12 mouse cellular contexts compared by ENCODE assay signal in the genomic region with DNA sequence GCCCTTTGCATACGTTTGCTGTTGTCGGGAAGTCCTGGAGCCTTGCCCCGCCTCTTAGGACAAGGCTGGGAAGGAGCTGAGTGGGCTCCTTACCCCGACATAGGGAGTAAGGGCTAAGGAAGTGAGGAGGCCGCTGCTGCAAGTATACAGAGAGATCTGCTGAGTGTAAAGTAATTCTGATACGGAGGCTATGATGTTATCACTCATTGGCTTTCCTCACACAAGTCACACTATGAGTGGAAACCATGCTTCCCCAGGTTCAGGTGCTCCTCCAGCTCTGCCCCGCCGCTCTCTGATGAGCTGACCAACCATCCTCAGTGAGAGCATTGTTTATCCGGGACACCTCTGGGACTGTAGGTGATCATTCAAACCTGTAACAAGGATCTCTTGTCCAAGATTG. TPM values are rescaled to one million over a fixed set of nuclear protein-coding genes. Genes with fewer than 3 reads are reported as not detected.
DNase-seq lines count a peak whose midpoint lies in the region; ATAC-seq and TF ChIP-seq lines count a peak whose summit lies in the region.
"Had no signal": no experiment of that assay in that cellular context is flagged by ENCODE, and none has a peak within 500 bp of the region (broad histone marks: within the 10 kb centered on the region; RNA-seq: fewer than 3 reads in every experiment).

No protein-coding gene starts in this region.

- H3K9ac ChIP-seq in forebrain, postnatal 0 days, result no peak overlapping the region
- no peak overlapping the region for H3K9ac ChIP-seq in forebrain, embryonic 11.5 days (ENCODE audit: low read length)
- no peak overlapping the region; the same call in 1 of the 2 replicates for H3K9ac ChIP-seq in lung, embryonic 14.5 days
- H3K9ac ChIP-seq in liver, embryonic 14.5 days (replicated peaks), result no peak overlapping the region
- H3K9ac ChIP-seq in hindbrain, embryonic 11.5 days (ENCODE audit: low read depth, low read length), result no peak overlapping the region
- no peak overlapping the region for H3K9ac ChIP-seq in hindbrain, embryonic 14.5 days
- H3K9ac ChIP-seq: hindbrain, embryonic 13.5 days had no signal

- no peak for ATAC-seq in forebrain, postnatal 0 days
- no peak for ATAC-seq in forebrain, embryonic 11.5 days (replicated peaks; ENCODE audit: low FRiP score)
- no peak for ATAC-seq in lung, embryonic 14.5 days (ENCODE audit: insufficient read depth)
- no peak for ATAC-seq in liver, embryonic 14.5 days (ENCODE audit: insufficient read depth)
- ATAC-seq in hindbrain, embryonic 11.5 days (ENCODE audit: low FRiP score), result no peak
- no peak for ATAC-seq in hindbrain, embryonic 14.5 days (ENCODE audit: low FRiP score)

- H3K27ac ChIP-seq in forebrain, postnatal 0 days (ENCODE audit: low read depth, low read length), result 0 out of 2 replicates have a peak overlapping the region, but pooled peaks have one; percentile 1
- H3K27ac ChIP-seq in forebrain, embryonic 11.5 days (ENCODE audit: low read depth, low read length), result no peak overlapping the region
- H3K27ac ChIP-seq in lung, embryonic 14.5 days (ENCODE audit: low read depth), result peak overlapping the region; percentile 42; the same call in 1 of the 2 replicates
- peak overlapping the region; percentile 9 for H3K27ac ChIP-seq in liver, embryonic 14.5 days
- no peak overlapping the region for H3K27ac ChIP-seq in hindbrain, embryonic 11.5 days (ENCODE audit: low read depth, low read length)
- no peak overlapping the region for H3K27ac ChIP-seq in hindbrain, embryonic 14.5 days
- H3K27ac ChIP-seq: hindbrain, embryonic 13.5 days; kidney, postnatal 0 days had no signal

- no peak for TF ChIP-seq CTCF in forebrain, postnatal 0 days (IDR thresholded peaks at IDR 0.05; ENCODE audit: low read depth)
- no peak for TF ChIP-seq CTCF in lung, embryonic 14.5 days (IDR thresholded peaks at IDR 0.05; ENCODE audit: low read depth)
- TF ChIP-seq CTCF in liver, embryonic 14.5 days (IDR thresholded peaks at IDR 0.05; ENCODE audit: low read depth), result no peak

- H3K4me1 ChIP-seq in forebrain, postnatal 0 days (ENCODE audit: insufficient read depth), result no peaks in the 10 kb centered on the region
- no peaks in the 10 kb centered on the region; the same call in 1 of the 2 replicates for H3K4me1 ChIP-seq in forebrain, embryonic 11.5 days (replicated peaks; ENCODE audit: control insufficient read depth, insufficient read depth, low read length)
- H3K4me1 ChIP-seq in lung, embryonic 14.5 days (ENCODE audit: insufficient read depth), result no peaks in the 10 kb centered on the region
- peaks cover 30 to 51% of the 10 kb centered on the region in 2 experiments for H3K4me1 ChIP-seq in liver, embryonic 14.5 days (replicated peaks; ENCODE audit: control insufficient read depth in 2 of 2, insufficient read depth in 2 of 2, low read length in 1 of 2)
- H3K4me1 ChIP-seq in hindbrain, embryonic 11.5 days (replicated peaks; ENCODE audit: control insufficient read depth, insufficient read depth, low read length), result 0 out of 2 replicates have a peak, but pooled peaks cover 4% of the 10 kb centered on the region
- peaks cover 32% of the 10 kb centered on the region for H3K4me1 ChIP-seq in hindbrain, embryonic 14.5 days (replicated peaks; ENCODE audit: control insufficient read depth, insufficient read depth, low read length)

- H3K4me3 ChIP-seq in forebrain, postnatal 0 days (ENCODE audit: low read depth, low read length), result no peak overlapping the region
- no peak overlapping the region for H3K4me3 ChIP-seq in forebrain, embryonic 11.5 days (ENCODE audit: low read depth, low read length)
- H3K4me3 ChIP-seq in lung, embryonic 14.5 days (ENCODE audit: low read depth, low read length), result no peak overlapping the region
- H3K4me3 ChIP-seq in liver, embryonic 14.5 days (ENCODE audit: insufficient read depth in 1 of 2, low read depth in 2 of 2, low read length in 2 of 2), result no peak overlapping the region
- no peak overlapping the region for H3K4me3 ChIP-seq in hindbrain, embryonic 11.5 days (ENCODE audit: low read depth, low read length)
- H3K4me3 ChIP-seq in hindbrain, embryonic 14.5 days (replicated peaks; ENCODE audit: low read length), result no peak overlapping the region
- H3K4me3 ChIP-seq: hindbrain, embryonic 13.5 days had no signal

- WGBS in forebrain, postnatal 0 days, result 67% methylated on average over 9 of the region's 9 CpGs
- 60% methylated on average over 9 of the region's 9 CpGs for WGBS in forebrain, embryonic 11.5 days
- 49% methylated on average over 9 of the region's 9 CpGs for WGBS in lung, embryonic 14.5 days
- 51% methylated on average over 9 of the region's 9 CpGs for WGBS in liver, embryonic 14.5 days (ENCODE audit: insufficient replicate concordance)
- WGBS in hindbrain, embryonic 11.5 days, result 68% methylated on average over 9 of the region's 9 CpGs
- WGBS in hindbrain, embryonic 14.5 days, result 65% methylated on average over 9 of the region's 9 CpGs

- H3K4me2 ChIP-seq in forebrain, postnatal 0 days (ENCODE audit: low read depth), result no peak overlapping the region
- no peak overlapping the region for H3K4me2 ChIP-seq in forebrain, embryonic 11.5 days (ENCODE audit: low read depth, low read length, severe bottlenecking)
- H3K4me2 ChIP-seq in lung, embryonic 14.5 days, result no peak overlapping the region
- peak overlapping the region; percentile 16 for H3K4me2 ChIP-seq in liver, embryonic 14.5 days (ENCODE audit: low read depth)
- no peak overlapping the region for H3K4me2 ChIP-seq in hindbrain, embryonic 11.5 days (replicated peaks; ENCODE audit: low read depth, low read length)
- H3K4me2 ChIP-seq in hindbrain, embryonic 14.5 days (replicated peaks), result no peak overlapping the region
- H3K4me2 ChIP-seq: hindbrain, embryonic 13.5 days had no signal

- TF ChIP-seq EP300 in liver, embryonic 14.5 days (IDR thresholded peaks at IDR 0.05; ENCODE audit: low read depth), result no peak

- H3K9me3 ChIP-seq in forebrain, postnatal 0 days (ENCODE audit: low read length), result no peaks in the 10 kb centered on the region
- H3K9me3 ChIP-seq in forebrain, embryonic 11.5 days (ENCODE audit: control insufficient read depth, low read length), result no peaks in the 10 kb centered on the region
- no peaks in the 10 kb centered on the region for H3K9me3 ChIP-seq in lung, embryonic 14.5 days (ENCODE audit: low read depth, low read length)
- H3K9me3 ChIP-seq in liver, embryonic 14.5 days (ENCODE audit: control insufficient read depth, low read length), result no peaks in the 10 kb centered on the region
- no peaks in the 10 kb centered on the region for H3K9me3 ChIP-seq in hindbrain, embryonic 11.5 days (ENCODE audit: control insufficient read depth, low read length)
- no peaks in the 10 kb centered on the region for H3K9me3 ChIP-seq in hindbrain, embryonic 14.5 days (ENCODE audit: control insufficient read depth, low read length)
- H3K9me3 ChIP-seq: hindbrain, embryonic 13.5 days had no signal

- no peaks in the 10 kb centered on the region for H3K36me3 ChIP-seq in forebrain, postnatal 0 days (ENCODE audit: insufficient read depth)
- no peaks in the 10 kb centered on the region for H3K36me3 ChIP-seq in forebrain, embryonic 11.5 days (ENCODE audit: control insufficient read depth, insufficient read depth, low read length)
- H3K36me3 ChIP-seq in lung, embryonic 14.5 days (ENCODE audit: insufficient read depth), result no peaks in the 10 kb centered on the region; the same call in 1 of the 2 replicates
- no peaks in the 10 kb centered on the region for H3K36me3 ChIP-seq in liver, embryonic 14.5 days (replicated peaks; ENCODE audit: control insufficient read depth, insufficient read depth, low read depth)
- no peaks in the 10 kb centered on the region for H3K36me3 ChIP-seq in hindbrain, embryonic 11.5 days (ENCODE audit: control insufficient read depth, insufficient read depth, low read length)
- H3K36me3 ChIP-seq in hindbrain, embryonic 14.5 days (replicated peaks; ENCODE audit: control insufficient read depth, insufficient read depth), result no peaks in the 10 kb centered on the region
- H3K36me3 ChIP-seq: hindbrain, embryonic 13.5 days had no signal

- no peak for DNase-seq in forebrain, postnatal 0 days
- DNase-seq in forebrain, embryonic 11.5 days (ENCODE audit: low spot score), result no peak
- DNase-seq in lung, embryonic 14.5 days, result no peak
- DNase-seq in lung, adult 18-20 months, result no peak
- DNase-seq in CD4-positive, CD25-positive, alpha-beta regulatory T cell, adult 2 months (ENCODE audit: low read depth, low spot score), result peak; percentile 60
- no peak for DNase-seq in liver, embryonic 14.5 days (ENCODE audit: low read depth in 3 of 3, low spot score in 3 of 3)
- no peak for DNase-seq in hindbrain, embryonic 11.5 days (ENCODE audit: low spot score)
- no peak for DNase-seq in hindbrain, embryonic 14.5 days (ENCODE audit: low spot score)
- DNase-seq: adrenal gland, postnatal 10 days; lung, postnatal 14 days had no signal

- no peaks in the 10 kb centered on the region for H3K27me3 ChIP-seq in forebrain, postnatal 0 days (ENCODE audit: insufficient read depth, low read length)
- no peaks in the 10 kb centered on the region for H3K27me3 ChIP-seq in forebrain, embryonic 11.5 days (ENCODE audit: control insufficient read depth, insufficient read depth, low read length)
- no peaks in the 10 kb centered on the region for H3K27me3 ChIP-seq in lung, embryonic 14.5 days (ENCODE audit: insufficient read depth, low read length)
- no peaks in the 10 kb centered on the region for H3K27me3 ChIP-seq in liver, embryonic 14.5 days (ENCODE audit: control insufficient read depth, insufficient read depth, low read length)
- H3K27me3 ChIP-seq in hindbrain, embryonic 11.5 days (ENCODE audit: control insufficient read depth, insufficient read depth, low read length), result no peaks in the 10 kb centered on the region
- no peaks in the 10 kb centered on the region for H3K27me3 ChIP-seq in hindbrain, embryonic 14.5 days (ENCODE audit: control insufficient read depth, insufficient read depth, low read length)
- H3K27me3 ChIP-seq: hindbrain, embryonic 13.5 days had no signal

RNA-seq across cellular contexts. Expression of a gene that starts 30.4 kb away (rescaled TPM):
- 180 and 225 TPM in 2 replicates for total RNA-seq in forebrain, postnatal 0 days (2014; rRNA removed)
- 101 and 113 TPM in 2 replicates for polyA plus RNA-seq in forebrain, postnatal 0 days (2015; fragmentation: Nextera tagmentation; extraction: Ambion mirVana)
- 64.1 and 71.5 TPM in 2 replicates for polyA plus RNA-seq in forebrain, embryonic 11.5 days (2014; fragmentation: Nextera tagmentation; extraction: Ambion mirVana)
- polyA plus RNA-seq in lung, embryonic 14.5 days (2014; fragmentation: Nextera tagmentation; extraction: Ambion mirVana), result 39.4 and 51.6 TPM in 2 replicates
- polyA plus RNA-seq in liver, embryonic 14.5 days (2012; rRNA removed), result 12.6 and 12.7 TPM in 2 replicates
- polyA plus RNA-seq in liver, embryonic 14.5 days (2014; fragmentation: Nextera tagmentation; extraction: Ambion mirVana), result 4.4 and 5.4 TPM in 2 replicates
- polyA plus RNA-seq in hindbrain, embryonic 11.5 days (2014; fragmentation: Nextera tagmentation; extraction: Ambion mirVana), result 48.3 and 48.7 TPM in 2 replicates
- polyA plus RNA-seq in hindbrain, embryonic 14.5 days (2014; fragmentation: Nextera tagmentation; extraction: Ambion mirVana), result 108 and 116 TPM in 2 replicates

RNA-seq across cellular contexts. Expression of a gene that starts 44.4 kb away (rescaled TPM):
- 10.2 and 10.7 TPM in 2 replicates for total RNA-seq in forebrain, postnatal 0 days (2014; rRNA removed)
- 3.5 and 6.8 TPM in 2 replicates for polyA plus RNA-seq in forebrain, postnatal 0 days (2015; fragmentation: Nextera tagmentation; extraction: Ambion mirVana)
- polyA plus RNA-seq in forebrain, embryonic 11.5 days (2014; fragmentation: Nextera tagmentation; extraction: Ambion mirVana), result 3.4 and 3.7 TPM in 2 replicates
- 4.4 TPM in 2 replicates for polyA plus RNA-seq in lung, embryonic 14.5 days (2014; fragmentation: Nextera tagmentation; extraction: Ambion mirVana)
- 2.3 and 2.8 TPM in 2 replicates for polyA plus RNA-seq in liver, embryonic 14.5 days (2012; rRNA removed)
- 1.1 and 1.4 TPM in 2 replicates for polyA plus RNA-seq in liver, embryonic 14.5 days (2014; fragmentation: Nextera tagmentation; extraction: Ambion mirVana)
- 2.9 and 4.6 TPM in 2 replicates for polyA plus RNA-seq in hindbrain, embryonic 11.5 days (2014; fragmentation: Nextera tagmentation; extraction: Ambion mirVana)
- polyA plus RNA-seq in hindbrain, embryonic 14.5 days (2014; fragmentation: Nextera tagmentation; extraction: Ambion mirVana), result 6.5 and 6.6 TPM in 2 replicates

Comparison
In these comparisons a context has a peak if more than half of its experiments do, and no peak if none do; other contexts are left out.
1. H3K27ac ChIP-seq: peak in forebrain, postnatal 0 days (single experiment), lung, embryonic 14.5 days (single experiment) and liver, embryonic 14.5 days (single experiment); none in forebrain, embryonic 11.5 days (single experiment), hindbrain, embryonic 11.5 days (single experiment) and hindbrain, embryonic 14.5 days (single experiment).